Mouse (Mus musculus) stomach, postnatal 0 days (tissue): ENCODE results near the gene Ampd2.

Source experiments
- CTCF ChIP-seq: IDR thresholded peaks from 2 replicates; pipeline ENCODE4 v1.5.1; 2016; ENCODE audit warnings: antibody characterized with exemption, low read depth, mild to moderate bottlenecking, moderate library complexity
- EP300 ChIP-seq: optimal IDR thresholded peaks from 2 replicates; pipeline ENCODE3; 2016; ENCODE audit warnings: antibody characterized with exemption

DNA sequence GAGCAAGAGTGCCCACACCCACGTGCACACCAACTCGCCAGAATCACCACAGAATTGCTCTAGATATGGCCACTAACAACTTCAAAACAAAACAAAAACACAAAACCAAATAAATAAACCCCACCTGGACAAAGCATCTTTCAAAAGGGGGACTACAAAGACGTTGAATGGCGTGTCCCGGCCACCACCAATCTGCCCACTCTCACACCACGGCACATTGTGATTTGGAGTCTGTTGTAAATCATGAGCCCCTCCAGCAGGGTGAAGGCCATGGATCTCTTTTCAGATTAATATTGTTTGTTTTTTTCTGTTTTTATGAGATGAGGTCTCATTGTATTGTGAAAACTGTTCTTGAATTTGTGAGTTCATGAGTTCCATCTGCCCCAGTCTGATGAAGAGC is 15.6 kb upstream of the Ampd2 start:
- no peak for TF ChIP-seq CTCF
- TF ChIP-seq EP300 = no peak
